Mouse (Mus musculus): ENCODE measurements around the gene Rassf6. TPM values are rescaled to one million over a fixed set of nuclear protein-coding genes. Genes with fewer than 3 reads are reported as not detected.
"Not testable (repeated sequence)": the region's sequence is repeated elsewhere in the genome, so short reads cannot be mapped to it uniquely, and the experiment has no call there.

Rassf6 gene
- polyA plus RNA-seq, 1 experiment from 2014 or later, result 0.69 TPM

- Histone ChIP-seq H3K4me2 (no peak overlapping the region), H3K27me3 (no peaks in the 10 kb centered on the region; the same call in 1 of the 2 replicates), H3K4me3 (replicated peaks) (no peak overlapping the region), H3K9ac (replicated peaks) (no peak overlapping the region), H3K9me3 (no peaks in the 10 kb centered on the region), H3K36me3 (no peaks in the 10 kb centered on the region), H3K4me1 (replicated peaks) (0 out of 2 replicates have a peak, but pooled peaks cover 4% of the 10 kb centered on the region), H3K27ac (no peak overlapping the region)
- ATAC-seq (ENCODE audit: insufficient number of reproducible peaks, insufficient read depth, low FRiP score, low TSS enrichment, low read depth), result no peak
- WGBS, result 77% methylated on average over 18 of the region's 18 CpGs
Observed at GRCm38 (mm10) chr5:90624708-90625425, 15.6 kb downstream of the Rassf6 start.

- Histone ChIP-seq H3K27ac (no peak overlapping the region), H3K4me1 (replicated peaks) (no peaks in the 10 kb centered on the region), H3K36me3 (no peaks in the 10 kb centered on the region), H3K9ac (replicated peaks) (no peak overlapping the region), H3K27me3 (no peaks in the 10 kb centered on the region), H3K4me3 (replicated peaks) (no peak overlapping the region), H3K4me2 (no peak overlapping the region), H3K9me3 (no peaks in the 10 kb centered on the region)
- ATAC-seq (ENCODE audit: insufficient number of reproducible peaks, insufficient read depth, low FRiP score, low TSS enrichment, low read depth), result no peak
- 74% methylated on average over 2 of the region's 2 CpGs for WGBS
Observed at GRCm38 (mm10) chr5:90623209-90623608, 17.2 kb downstream of the Rassf6 start.

GRCm38 (mm10) chr5:90621726-90622125, 18.7 kb downstream of the Rassf6 start:
- Histone ChIP-seq H3K4me1 (replicated peaks) (no peaks in the 10 kb centered on the region), H3K27ac (no peak overlapping the region), H3K4me2 (no peak overlapping the region), H3K9ac (replicated peaks) (no peak overlapping the region), H3K36me3 (no peaks in the 10 kb centered on the region), H3K4me3 (replicated peaks) (no peak overlapping the region), H3K9me3 (no peaks in the 10 kb centered on the region), H3K27me3 (no peaks in the 10 kb centered on the region)
- no peak for ATAC-seq (ENCODE audit: insufficient number of reproducible peaks, insufficient read depth, low FRiP score, low TSS enrichment, low read depth)
- WGBS, result 91% methylated on average over 6 of the region's 6 CpGs

- no peak overlapping the region for H3K4me3 ChIP-seq (replicated peaks)
- H3K27ac ChIP-seq, result no peak overlapping the region
- no peak overlapping the region for H3K9ac ChIP-seq (replicated peaks)
- no peaks in the 10 kb centered on the region for H3K27me3 ChIP-seq
- no peaks in the 10 kb centered on the region for H3K9me3 ChIP-seq
- WGBS, result 94% methylated on average over 2 of the region's 2 CpGs
- no peaks in the 10 kb centered on the region for H3K36me3 ChIP-seq
- no peak for ATAC-seq (ENCODE audit: insufficient number of reproducible peaks, insufficient read depth, low FRiP score, low TSS enrichment, low read depth)
- H3K4me2 ChIP-seq, result no peak overlapping the region
- no peaks in the 10 kb centered on the region for H3K4me1 ChIP-seq (replicated peaks)
Observed at GRCm38 (mm10) chr5:90621316-90621715, 19.1 kb downstream of the Rassf6 start.

GRCm38 (mm10) chr5:90617859-90618258, 22.6 kb downstream of the Rassf6 start:
- H3K36me3 ChIP-seq, result no peaks in the 10 kb centered on the region
- no peak overlapping the region for H3K4me2 ChIP-seq
- no peak for ATAC-seq (ENCODE audit: insufficient number of reproducible peaks, insufficient read depth, low FRiP score, low TSS enrichment, low read depth)
- H3K4me3 ChIP-seq (replicated peaks), result no peak overlapping the region
- no peak overlapping the region for H3K27ac ChIP-seq
- H3K9me3 ChIP-seq, result no peaks in the 10 kb centered on the region
- H3K27me3 ChIP-seq, result no peaks in the 10 kb centered on the region
- no peaks in the 10 kb centered on the region for H3K4me1 ChIP-seq (replicated peaks)
- WGBS, result 78% methylated on average over 3 of the region's 3 CpGs
- H3K9ac ChIP-seq (replicated peaks), result no peak overlapping the region

GRCm38 (mm10) chr5:90612751-90613150, 27.7 kb downstream of the Rassf6 start:
- H3K36me3 ChIP-seq; H3K27me3 ChIP-seq; ATAC-seq (ENCODE audit: insufficient number of reproducible peaks, insufficient read depth, low FRiP score, low TSS enrichment, low read depth); H3K4me3 ChIP-seq (replicated peaks); H3K9me3 ChIP-seq; H3K4me1 ChIP-seq (replicated peaks); H3K9ac ChIP-seq (replicated peaks); H3K4me2 ChIP-seq; H3K27ac ChIP-seq: not testable (repeated sequence)
- 75% methylated on average over 1 of the region's 1 CpGs for WGBS

- WGBS, result 86% methylated on average over 6 of the region's 6 CpGs
- Histone ChIP-seq H3K9me3 (no peaks in the 10 kb centered on the region), H3K9ac (replicated peaks) (no peak overlapping the region)
Observed at GRCm38 (mm10) chr5:90611996-90612611, 28.4 kb downstream of the Rassf6 start.

GRCm38 (mm10) chr5:90611388-90611787, 29.1 kb downstream of the Rassf6 start:
- 0 out of 2 replicates have a peak, but pooled peaks cover 3% of the 10 kb centered on the region for H3K4me1 ChIP-seq (replicated peaks)
- no peak for ATAC-seq (ENCODE audit: insufficient number of reproducible peaks, insufficient read depth, low FRiP score, low TSS enrichment, low read depth)
- WGBS, result 91% methylated on average over 3 of the region's 3 CpGs

More at GRCm38 (mm10) chr5:90611996-90612611, 28.4 kb downstream of the Rassf6 start:
- Histone ChIP-seq H3K27me3 (no peaks in the 10 kb centered on the region), H3K27ac (no peak overlapping the region), H3K4me3 (replicated peaks) (no peak overlapping the region), H3K4me1 (replicated peaks) (0 out of 2 replicates have a peak, but pooled peaks cover 3% of the 10 kb centered on the region), H3K4me2 (no peak overlapping the region), H3K36me3 (no peaks in the 10 kb centered on the region)
- ATAC-seq (ENCODE audit: insufficient number of reproducible peaks, insufficient read depth, low FRiP score, low TSS enrichment, low read depth), result no peak

GRCm38 (mm10) chr5:90608906-90609305, 31.6 kb downstream of the Rassf6 start:
- Histone ChIP-seq H3K9me3 (no peaks in the 10 kb centered on the region), H3K4me3 (replicated peaks) (no peak overlapping the region), H3K27me3 (no peaks in the 10 kb centered on the region), H3K4me1 (replicated peaks) (0 out of 2 replicates have a peak, but pooled peaks cover 3% of the 10 kb centered on the region), H3K36me3 (no peaks in the 10 kb centered on the region), H3K4me2 (no peak overlapping the region), H3K9ac (replicated peaks) (no peak overlapping the region), H3K27ac (no peak overlapping the region)
- WGBS, result 30% methylated on average over 11 of the region's 11 CpGs
- ATAC-seq (ENCODE audit: insufficient number of reproducible peaks, insufficient read depth, low FRiP score, low TSS enrichment, low read depth), result peak; percentile 66; the same call in 1 of the 2 replicates

More at GRCm38 (mm10) chr5:90611388-90611787, 29.1 kb downstream of the Rassf6 start:
- Histone ChIP-seq H3K9ac (replicated peaks) (no peak overlapping the region), H3K27ac (no peak overlapping the region), H3K9me3 (no peaks in the 10 kb centered on the region), H3K4me2 (no peak overlapping the region), H3K27me3 (no peaks in the 10 kb centered on the region), H3K36me3 (no peaks in the 10 kb centered on the region), H3K4me3 (replicated peaks) (no peak overlapping the region)

- H3K27me3 ChIP-seq, result no peaks in the 10 kb centered on the region
- WGBS, result 55% methylated on average over 13 of the region's 13 CpGs
- no peaks in the 10 kb centered on the region for H3K9me3 ChIP-seq
- H3K4me3 ChIP-seq (replicated peaks), result no peak overlapping the region
- H3K4me1 ChIP-seq (replicated peaks), result no peaks in the 10 kb centered on the region
- H3K4me2 ChIP-seq, result no peak overlapping the region
- ATAC-seq (ENCODE audit: insufficient number of reproducible peaks, insufficient read depth, low FRiP score, low TSS enrichment, low read depth), result no peak
- H3K36me3 ChIP-seq, result no peaks in the 10 kb centered on the region
- H3K9ac ChIP-seq (replicated peaks), result no peak overlapping the region
- H3K27ac ChIP-seq, result no peak overlapping the region
Observed at GRCm38 (mm10) chr5:90603407-90603923, 37.0 kb downstream of the Rassf6 start.

- Histone ChIP-seq H3K27ac (no peak overlapping the region), H3K27me3 (no peaks in the 10 kb centered on the region), H3K4me2 (no peak overlapping the region), H3K4me3 (replicated peaks) (no peak overlapping the region), H3K36me3 (no peaks in the 10 kb centered on the region), H3K9ac (replicated peaks) (no peak overlapping the region), H3K4me1 (replicated peaks) (no peaks in the 10 kb centered on the region), H3K9me3 (no peaks in the 10 kb centered on the region)
- ATAC-seq (ENCODE audit: insufficient number of reproducible peaks, insufficient read depth, low FRiP score, low TSS enrichment, low read depth), result no peak
- 24% methylated on average over 6 of the region's 6 CpGs for WGBS
Observed at GRCm38 (mm10) chr5:90601469-90601868, 39.0 kb downstream of the Rassf6 start.
